Mouse (Mus musculus) liver, embryonic 13.5 days (tissue): ENCODE measurements at regions not wholly inside any gene's neighbourhood (a gene's known extent, or its start where the extent isn't known, plus 50 kb on each side); places are given as distances from the start of the nearest gene placed in this dataset.

ENCODE experiments used
- ATAC-seq: fragments of 200-750 bp; cut with Nextera tagmentation; 2 replicates; pipeline ENCODE4 v1.8.0; 2017; ENCODE audit warnings: low read depth, mild to moderate bottlenecking, moderate number of reproducible peaks, moderate library complexity
- DNase-seq: peaks from one replicate; pipeline ENCODE4 v3.0.0; 2022
- H3K27ac ChIP-seq: fragments of 300-500 bp; sonication (generic); 2 replicates; pipeline ENCODE4 v1.5.1; 2015; ENCODE audit warnings: moderate library complexity, mild to moderate bottlenecking, inconsistent platforms
- H3K27me3 ChIP-seq: fragments of 300-500 bp; sonication (generic); 2 replicates; pipeline ENCODE4 v1.6.1; 2015; ENCODE audit warnings: mild to moderate bottlenecking, inconsistent platforms
- H3K36me3 ChIP-seq: fragments of 300-500 bp; sonication (generic); 2 replicates; pipeline ENCODE4 v1.6.1; 2015; ENCODE audit warnings: mild to moderate bottlenecking, inconsistent platforms
- H3K4me1 ChIP-seq: fragments of 300-500 bp; sonication (generic); replicated peaks from 2 replicates; pipeline ENCODE4 v1.6.1; 2015; ENCODE audit warnings: inconsistent platforms
- H3K4me2 ChIP-seq: fragments of 300-500 bp; sonication (generic); 2 replicates; pipeline ENCODE4 v1.6.1; 2015; ENCODE audit warnings: inconsistent platforms, mild to moderate bottlenecking, moderate library complexity
- H3K4me3 ChIP-seq: fragments of 300-500 bp; sonication (generic); replicated peaks from 2 replicates; pipeline ENCODE4 v1.5.1; 2015; ENCODE audit warnings: mild to moderate bottlenecking, inconsistent platforms
- H3K9ac ChIP-seq: fragments of 300-500 bp; sonication (generic); 2 replicates; pipeline ENCODE4 v1.6.1; 2015; ENCODE audit warnings: mild to moderate bottlenecking, inconsistent platforms
- H3K9me3 ChIP-seq: fragments of 300-500 bp; sonication (generic); replicated peaks from 2 replicates; pipeline ENCODE4 v1.6.1; 2016; ENCODE audit warnings: inconsistent platforms
- WGBS: fragments of 180-500 bp; shearing (Covaris S2); methylation state at CpG from one replicate; pipeline ENCODE4 v1.1.7; 2015; ENCODE audit not compliant: insufficient replicate concordance; 5-methylcytosine and 5-hydroxymethylcytosine counted together

DNA sequence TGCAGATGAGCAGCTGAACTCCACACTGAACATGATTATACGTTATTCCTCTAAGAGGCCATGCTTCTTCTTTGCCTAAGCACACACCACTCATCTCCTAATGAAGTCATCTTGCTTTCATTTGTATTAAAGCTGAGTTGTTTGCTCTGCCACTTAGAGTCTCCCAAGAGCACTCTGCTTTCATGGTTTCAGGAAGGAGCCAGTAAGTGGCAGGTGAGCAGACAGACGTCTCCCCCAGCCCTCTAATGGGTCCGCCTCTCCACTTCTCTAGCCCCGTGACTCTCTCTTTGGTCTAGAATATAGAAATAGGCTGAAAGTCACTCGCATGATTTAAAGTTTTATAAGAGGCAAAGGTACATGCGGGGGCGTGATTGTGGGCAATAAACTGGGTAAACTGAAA, 103.8 kb upstream of the Cpne4 start:
- Histone ChIP-seq H3K36me3 (no peaks in the 10 kb centered on the region), H3K27me3 (no peaks in the 10 kb centered on the region), H3K9me3 (0 out of 2 replicates have a peak, but pooled peaks cover 6% of the 10 kb centered on the region), H3K27ac (no peak overlapping the region), H3K4me2 (no peak overlapping the region), H3K4me1 (no peaks in the 10 kb centered on the region), H3K4me3 (no peak overlapping the region), H3K9ac (no peak overlapping the region)
- DNase-seq = no peak
- 56% methylated on average over 7 of the region's 7 CpGs for whole genome bisulfite sequencing
- ATAC-seq = no peak

DNA sequence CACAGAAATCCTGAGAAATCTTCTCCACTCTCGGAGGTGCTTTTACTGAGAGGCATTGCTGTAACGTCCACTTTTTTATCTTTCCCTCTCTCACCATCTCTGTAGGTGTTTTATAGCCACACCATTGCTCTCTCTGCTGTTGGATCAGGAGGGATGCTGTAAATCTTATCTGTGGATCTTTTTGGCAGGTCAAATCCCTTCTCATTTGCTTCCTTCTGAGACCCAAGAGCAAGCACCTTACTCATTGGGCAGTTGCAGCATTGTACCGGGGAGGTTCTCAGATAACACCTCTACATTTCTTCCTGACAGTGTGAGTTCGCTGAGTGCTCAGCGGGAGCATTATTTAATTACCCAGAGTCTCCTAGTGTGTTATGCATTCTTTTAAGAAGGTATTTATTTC, 75.5 kb upstream of the Acpp start:
- WGBS = 33% methylated on average over 5 of the region's 5 CpGs
- DNase-seq (no peak), ATAC-seq (no peak)
- Histone ChIP-seq H3K9me3 (no peaks in the 10 kb centered on the region), H3K4me2 (no peak overlapping the region), H3K9ac (no peak overlapping the region), H3K4me1 (no peaks in the 10 kb centered on the region), H3K27me3 (no peaks in the 10 kb centered on the region; the same call in 1 of the 2 replicates), H3K27ac (no peak overlapping the region), H3K36me3 (no peaks in the 10 kb centered on the region), H3K4me3 (no peak overlapping the region)

DNA sequence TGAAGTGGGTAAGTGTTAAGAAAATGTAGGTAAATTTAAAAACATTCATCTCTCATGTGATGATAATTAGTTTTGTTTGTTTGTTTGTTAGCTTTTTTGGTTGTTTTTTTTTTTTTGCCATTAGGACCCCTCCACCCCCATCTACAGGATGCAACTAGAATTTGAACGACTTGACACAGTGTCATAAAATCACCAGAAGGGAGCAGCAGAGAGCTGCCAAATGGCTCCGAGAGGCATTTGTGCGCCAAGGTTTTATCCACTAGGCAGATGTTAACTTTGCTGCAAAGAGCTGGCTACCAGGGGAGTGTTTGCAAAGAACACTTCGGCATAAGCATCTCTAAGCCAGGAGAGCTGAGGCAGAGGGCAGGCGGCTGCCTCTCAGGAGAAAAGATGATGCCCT, 72.7 kb upstream of the Acpp start:
- Histone ChIP-seq H3K4me3 (no peak overlapping the region), H3K27me3 (no peaks in the 10 kb centered on the region; the same call in 1 of the 2 replicates), H3K9ac (no peak overlapping the region), H3K36me3 (no peaks in the 10 kb centered on the region), H3K4me2 (no peak overlapping the region), H3K4me1 (no peaks in the 10 kb centered on the region), H3K27ac (no peak overlapping the region), H3K9me3 (no peaks in the 10 kb centered on the region)
- DNase-seq (peak; percentile 24), ATAC-seq (no peak)
- 4% methylated on average over 5 of the region's 5 CpGs for WGBS

DNA sequence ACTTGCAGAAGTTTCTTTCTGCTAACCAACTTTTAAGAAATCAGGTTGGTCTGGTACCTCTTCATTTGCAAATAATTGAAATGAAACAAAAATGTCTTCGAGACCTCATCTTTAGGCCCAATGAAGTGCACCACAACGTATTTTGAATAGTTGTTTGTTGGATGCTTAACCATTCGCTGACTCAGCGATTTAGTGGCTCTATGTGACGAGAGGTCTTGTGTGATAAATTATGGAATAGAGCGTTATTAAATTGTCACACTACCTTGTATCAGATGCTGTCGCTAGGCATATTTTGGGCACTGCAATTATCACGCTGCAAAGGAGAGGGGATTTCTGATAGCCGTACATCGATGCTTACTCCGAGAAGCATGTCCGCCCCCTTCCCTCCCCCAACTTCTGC, 71.8 kb upstream of the Acpp start:
- peak overlapping the region; percentile 37 for H3K4me3 ChIP-seq
- no peaks in the 10 kb centered on the region; the same call in 1 of the 2 replicates for H3K27me3 ChIP-seq
- WGBS = 22% methylated on average over 12 of the region's 12 CpGs
- H3K4me1 ChIP-seq = no peaks in the 10 kb centered on the region
- no peak overlapping the region for H3K27ac ChIP-seq
- peak overlapping the region; percentile 51 for H3K4me2 ChIP-seq
- no peak overlapping the region for H3K9ac ChIP-seq
- DNase-seq = no peak
- H3K36me3 ChIP-seq = no peaks in the 10 kb centered on the region
- H3K9me3 ChIP-seq = no peaks in the 10 kb centered on the region
- ATAC-seq = no peak

DNA sequence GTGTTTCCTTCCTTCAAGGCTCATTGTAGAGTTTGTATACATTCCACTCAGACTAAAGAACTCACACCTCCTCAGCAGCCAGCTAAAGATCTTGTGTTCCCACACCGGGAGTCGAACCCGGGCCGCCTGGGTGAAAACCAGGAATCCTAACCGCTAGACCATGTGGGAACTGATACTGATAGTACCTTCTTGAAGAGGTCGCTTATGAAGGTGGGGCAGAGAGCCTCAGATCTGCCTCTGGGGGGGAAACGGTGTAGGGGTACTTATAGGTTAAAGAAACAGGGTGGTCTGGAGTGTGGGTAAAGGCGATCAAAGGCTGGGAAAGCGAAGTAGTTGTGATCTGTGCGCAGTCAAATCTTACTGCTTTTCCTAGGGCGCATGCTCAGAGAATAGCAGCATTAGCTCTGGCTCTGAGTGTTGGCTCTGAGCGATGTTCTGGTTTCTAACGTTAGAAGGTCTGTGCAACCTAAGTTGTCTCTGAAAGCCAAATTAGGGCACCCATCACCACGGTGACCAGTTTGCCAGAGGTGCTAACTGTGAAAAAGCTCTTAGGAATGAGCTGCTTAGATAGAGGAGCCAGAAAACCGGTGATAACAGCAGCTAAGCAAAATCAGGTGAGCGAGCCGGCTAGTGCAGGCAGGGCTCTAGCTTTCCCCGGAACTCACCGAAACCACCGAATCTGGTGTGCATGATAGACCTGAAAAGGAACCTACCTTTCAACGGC, 71.2 kb upstream of the Acpp start:
- Histone ChIP-seq H3K9ac (no peak overlapping the region), H3K36me3 (no peaks in the 10 kb centered on the region), H3K4me3 (peak overlapping the region; percentile 37), H3K27me3 (no peaks in the 10 kb centered on the region; the same call in 1 of the 2 replicates), H3K4me2 (peak overlapping the region; percentile 51), H3K27ac (no peak overlapping the region), H3K4me1 (no peaks in the 10 kb centered on the region), H3K9me3 (no peaks in the 10 kb centered on the region)
- 16% methylated on average over 21 of the region's 21 CpGs for WGBS
- DNase-seq (peak; percentile 56), ATAC-seq (peak; percentile 74)

DNA sequence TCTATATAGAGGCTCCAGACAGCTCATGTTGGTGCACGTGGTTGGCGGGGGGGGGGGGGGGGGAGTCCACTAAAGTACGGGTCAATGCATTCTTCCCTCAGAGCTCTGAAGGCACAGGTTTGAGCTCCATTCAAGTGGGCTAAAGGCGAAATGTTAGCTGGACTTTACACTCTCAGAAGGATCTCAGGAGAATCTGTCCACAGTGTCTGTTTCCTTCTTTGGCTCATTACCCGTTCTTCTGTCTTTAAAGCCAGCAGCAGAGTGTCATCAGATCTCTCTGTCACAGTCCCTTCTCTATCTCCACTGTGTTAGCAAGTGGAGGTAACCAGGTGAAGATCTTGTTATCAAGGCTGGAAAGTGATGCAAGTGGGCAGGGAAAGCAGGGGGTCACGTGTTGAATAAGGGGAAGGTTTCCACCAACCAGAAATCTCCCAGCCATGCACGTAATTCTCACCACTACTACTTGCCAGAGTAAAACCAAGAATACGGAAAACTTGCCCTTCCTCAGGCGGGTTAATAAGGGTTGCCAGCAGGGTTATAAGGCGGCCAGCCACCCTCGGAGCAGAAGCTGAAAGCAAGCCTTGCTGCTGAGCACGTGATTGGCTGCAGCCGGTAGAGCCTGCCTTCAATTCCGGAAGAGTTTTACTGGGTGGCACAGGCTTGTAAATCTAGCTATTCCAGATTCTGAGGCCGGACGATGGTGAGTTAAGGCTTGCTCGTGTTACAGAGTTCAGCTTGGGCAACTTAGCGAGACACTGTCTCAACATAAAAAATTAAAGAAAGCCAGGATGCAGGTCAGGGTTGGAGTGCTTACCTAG, 70.2 kb upstream of the Acpp start:
- ATAC-seq (peak; percentile 34), DNase-seq (peak; percentile 26)
- H3K27ac ChIP-seq = no peak overlapping the region
- no peaks in the 10 kb centered on the region for H3K36me3 ChIP-seq
- H3K4me1 ChIP-seq = no peaks in the 10 kb centered on the region
- 20% methylated on average over 18 of the region's 18 CpGs for WGBS
- peak overlapping the region; percentile 29 for H3K4me3 ChIP-seq
- no peaks in the 10 kb centered on the region for H3K9me3 ChIP-seq
- H3K4me2 ChIP-seq = peak overlapping the region; percentile 51
- H3K9ac ChIP-seq = no peak overlapping the region
- no peaks in the 10 kb centered on the region; the same call in 1 of the 2 replicates for H3K27me3 ChIP-seq

DNA sequence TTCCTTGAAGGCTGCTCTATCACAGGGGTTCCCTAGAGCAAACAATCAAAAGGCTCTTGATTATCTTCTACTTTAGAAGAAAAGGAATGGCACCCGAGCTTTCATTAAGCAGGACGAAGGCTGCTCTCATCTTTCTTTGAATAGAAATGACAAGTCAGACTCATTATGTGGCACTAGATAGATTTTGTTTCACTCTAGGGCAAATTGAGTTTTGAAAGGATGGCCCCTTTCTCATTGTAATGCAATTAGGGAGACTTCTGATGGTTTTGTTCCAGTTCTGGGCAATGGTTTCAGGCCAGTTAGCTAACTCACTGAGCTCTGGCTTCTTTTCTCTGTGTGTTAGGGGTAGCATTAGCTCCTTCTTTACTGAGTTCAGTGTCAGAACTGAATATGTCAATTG, 69.5 kb upstream of the Acpp start:
- no peaks in the 10 kb centered on the region for H3K4me1 ChIP-seq
- no peak overlapping the region for H3K4me3 ChIP-seq
- no peaks in the 10 kb centered on the region for H3K9me3 ChIP-seq
- no peak overlapping the region for H3K9ac ChIP-seq
- no peak for ATAC-seq
- H3K27ac ChIP-seq = no peak overlapping the region
- H3K27me3 ChIP-seq = no peaks in the 10 kb centered on the region; the same call in 1 of the 2 replicates
- 69% methylated on average over 2 of the region's 2 CpGs for WGBS
- H3K36me3 ChIP-seq = no peaks in the 10 kb centered on the region
- no peak for DNase-seq
- H3K4me2 ChIP-seq = no peak overlapping the region

DNA sequence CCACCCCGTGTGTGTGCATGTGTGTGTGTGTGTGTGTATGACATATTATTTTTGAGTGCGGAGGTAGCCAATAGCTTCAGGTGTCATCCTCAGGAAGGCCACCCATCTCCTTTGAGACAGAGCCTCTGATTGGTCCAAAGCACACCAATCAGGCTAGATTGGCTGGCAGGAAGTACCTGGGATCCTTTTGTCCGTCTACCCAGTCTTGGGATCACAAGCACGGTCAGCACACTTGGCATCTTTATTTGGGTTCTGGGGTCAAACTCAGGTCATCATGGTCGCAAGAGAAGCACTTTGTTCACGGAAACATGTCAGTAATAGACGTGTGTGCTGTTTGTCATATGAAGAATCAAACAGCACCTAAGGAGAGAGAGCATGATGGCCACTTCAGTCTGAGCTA, 68.9 kb upstream of the Acpp start:
- ATAC-seq (no peak), DNase-seq (no peak)
- Histone ChIP-seq H3K4me2 (no peak overlapping the region), H3K27me3 (no peaks in the 10 kb centered on the region; the same call in 1 of the 2 replicates), H3K27ac (no peak overlapping the region), H3K9ac (no peak overlapping the region), H3K9me3 (no peaks in the 10 kb centered on the region), H3K4me1 (no peaks in the 10 kb centered on the region), H3K36me3 (no peaks in the 10 kb centered on the region), H3K4me3 (no peak overlapping the region)
- 62% methylated on average over 7 of the region's 7 CpGs for WGBS

DNA sequence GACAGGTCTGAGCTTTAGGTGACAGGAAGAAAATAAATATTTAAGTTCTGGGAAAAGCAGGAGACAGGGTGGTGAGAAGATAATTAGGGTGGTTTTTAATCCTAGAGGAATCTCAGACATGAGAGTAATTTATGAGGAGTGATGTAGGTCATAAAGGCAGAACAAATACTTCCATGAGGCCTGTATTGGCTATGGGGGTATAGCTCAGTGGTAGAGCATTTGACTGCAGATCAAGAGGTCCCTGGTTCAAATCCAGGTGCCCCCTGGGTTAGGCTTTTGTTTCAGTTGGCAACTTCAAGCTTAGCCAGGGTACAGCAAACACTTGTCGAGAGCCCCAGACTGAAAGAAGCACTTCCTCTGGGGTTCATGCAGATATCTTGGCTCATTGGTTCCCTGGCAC, 66.3 kb upstream of the Acpp start:
- H3K27ac ChIP-seq = no peak overlapping the region
- DNase-seq (no peak), ATAC-seq (no peak)
- WGBS = 32% methylated on average over 1 of the region's 1 CpGs
- no peak overlapping the region for H3K4me3 ChIP-seq
- H3K9me3 ChIP-seq = no peaks in the 10 kb centered on the region
- H3K36me3 ChIP-seq = no peaks in the 10 kb centered on the region
- no peaks in the 10 kb centered on the region for H3K27me3 ChIP-seq
- no peak overlapping the region for H3K4me2 ChIP-seq
- no peaks in the 10 kb centered on the region for H3K4me1 ChIP-seq
- no peak overlapping the region for H3K9ac ChIP-seq

DNA sequence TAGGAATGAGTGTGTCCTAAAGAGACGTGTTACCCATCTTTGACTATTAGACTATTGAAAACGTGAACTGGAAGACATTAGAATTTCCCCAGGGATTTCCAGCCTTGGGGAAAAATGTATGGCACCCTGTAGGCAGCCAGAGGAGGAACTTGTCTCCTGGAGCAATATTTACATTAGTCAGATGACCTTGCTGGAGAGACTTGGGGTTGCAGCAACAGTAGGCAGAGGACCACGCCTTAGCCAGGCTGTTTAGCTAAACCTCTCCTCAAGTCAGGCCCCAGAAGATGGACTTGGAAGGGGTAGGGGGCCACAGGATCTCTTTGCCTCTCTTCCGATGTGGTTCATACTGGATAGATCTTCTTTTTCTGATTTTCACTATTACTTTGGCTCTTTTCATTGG, 64.1 kb upstream of the Acpp start:
- ATAC-seq = no peak

DNA sequence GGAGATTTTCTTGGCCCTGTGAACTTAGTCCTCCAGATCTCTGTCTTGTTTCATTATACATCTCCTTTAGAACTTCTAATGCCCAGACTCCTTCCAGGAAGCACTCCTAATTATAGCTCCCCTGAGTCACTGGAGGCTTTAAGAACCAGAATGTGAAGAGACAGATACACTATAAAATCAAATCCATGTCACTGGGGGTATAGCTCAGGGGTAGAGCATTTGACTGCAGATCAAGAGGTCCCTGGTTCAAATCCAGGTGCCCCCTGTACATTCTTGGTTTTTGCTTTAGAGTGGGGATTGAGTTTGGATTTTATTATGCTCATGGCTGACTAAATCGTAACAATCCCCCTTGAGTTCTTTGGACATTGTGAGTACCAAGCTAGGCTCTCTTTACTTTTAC, 62.4 kb upstream of the Acpp start:
- no peak overlapping the region for H3K9ac ChIP-seq
- no peaks in the 10 kb centered on the region for H3K4me1 ChIP-seq
- H3K4me3 ChIP-seq = no peak overlapping the region
- no peaks in the 10 kb centered on the region for H3K9me3 ChIP-seq
- no peak overlapping the region for H3K4me2 ChIP-seq
- WGBS = 61% methylated on average over 1 of the region's 1 CpGs
- H3K27ac ChIP-seq = no peak overlapping the region
- no peaks in the 10 kb centered on the region for H3K36me3 ChIP-seq
- ATAC-seq (no peak), DNase-seq (no peak)
- H3K27me3 ChIP-seq = no peaks in the 10 kb centered on the region

More for the DNA sequence above, 64.1 kb upstream of the Acpp start:
- Histone ChIP-seq H3K4me1 (no peaks in the 10 kb centered on the region), H3K9ac (no peak overlapping the region), H3K36me3 (no peaks in the 10 kb centered on the region), H3K4me3 (no peak overlapping the region), H3K27me3 (no peaks in the 10 kb centered on the region), H3K27ac (no peak overlapping the region), H3K9me3 (no peaks in the 10 kb centered on the region), H3K4me2 (no peak overlapping the region)
- 58% methylated on average over 4 of the region's 4 CpGs for WGBS
- no peak for DNase-seq
